Mouse (Mus musculus): ENCODE measurements at regions not wholly inside any gene's neighbourhood (a gene's known extent, or its start where the extent isn't known, plus 50 kb on each side); places are given as distances from the start of the nearest gene placed in this dataset.

- no peak for TF ChIP-seq TCF12 (IDR thresholded peaks at IDR 0.05; ENCODE audit: insufficient read depth, poor library complexity, severe bottlenecking)
- no peak for TF ChIP-seq USF1 (IDR thresholded peaks at IDR 0.05; ENCODE audit: low read depth)
- no peak for TF ChIP-seq POLR2A (IDR thresholded peaks at IDR 0.05; ENCODE audit: insufficient read length, low read depth)
Observed at GRCm38 (mm10) chr3:61089931-61090330, 87.3 kb downstream of the P2ry1 start.
